Mouse (Mus musculus): ENCODE results near the gene Vangl1.
"Not testable (repeated sequence)": the region's sequence is repeated elsewhere in the genome, so short reads cannot be mapped to it uniquely, and the experiment has no call there.

The Vangl1 gene

GRCm38 (mm10) chr3:102203781-102204721, at the start of gene Vangl1:
Vangl1 (minus strand) TSS chr3:102204693.
- DNase-seq, result peak; percentile 54

- DNase-seq, result no peak
Observed at GRCm38 (mm10) chr3:102253554-102253953, 49.1 kb upstream of the Vangl1 start.

GRCm38 (mm10) chr3:102252927-102253326, 48.4 kb upstream of the Vangl1 start:
- DNase-seq, result no peak

- DNase-seq, result no peak
Observed at GRCm38 (mm10) chr3:102250873-102251272, 46.4 kb upstream of the Vangl1 start.

GRCm38 (mm10) chr3:102249401-102249991, 45.0 kb upstream of the Vangl1 start:
- DNase-seq, result peak; percentile 64

- no peak for DNase-seq
Observed at GRCm38 (mm10) chr3:102244601-102245000, 40.1 kb upstream of the Vangl1 start.

GRCm38 (mm10) chr3:102242854-102243253, 38.4 kb upstream of the Vangl1 start:
- DNase-seq, result peak; percentile 11

GRCm38 (mm10) chr3:102231418-102232134, 27.1 kb upstream of the Vangl1 start:
- no peak for DNase-seq

- DNase-seq, result no peak
Observed at GRCm38 (mm10) chr3:102222756-102223155, 18.3 kb upstream of the Vangl1 start.

- no peak for DNase-seq
Observed at GRCm38 (mm10) chr3:102218301-102218700, 13.8 kb upstream of the Vangl1 start.

- no peak for DNase-seq
Observed at GRCm38 (mm10) chr3:102214736-102215135, 10.2 kb upstream of the Vangl1 start.

GRCm38 (mm10) chr3:102214299-102214698, 9.8 kb upstream of the Vangl1 start:
- no peak for DNase-seq

GRCm38 (mm10) chr3:102212896-102213295, 8.4 kb upstream of the Vangl1 start:
- no peak for DNase-seq

- no peak for DNase-seq
Observed at GRCm38 (mm10) chr3:102212336-102212735, 7.8 kb upstream of the Vangl1 start.

- no peak for DNase-seq
Observed at GRCm38 (mm10) chr3:102211340-102211739, 6.8 kb upstream of the Vangl1 start.

GRCm38 (mm10) chr3:102210775-102211174, 6.3 kb upstream of the Vangl1 start:
- DNase-seq, result no peak

- DNase-seq, result no peak
Observed at GRCm38 (mm10) chr3:102208861-102209260, 4.4 kb upstream of the Vangl1 start.

GRCm38 (mm10) chr3:102205458-102205830, 951 bp upstream of the Vangl1 start:
- no peak for DNase-seq

- DNase-seq, result not testable (repeated sequence)
Observed at GRCm38 (mm10) chr3:102204734-102205457, 403 bp upstream of the Vangl1 start.

- DNase-seq, result no peak
Observed at GRCm38 (mm10) chr3:102203131-102203530, 1.4 kb downstream of the Vangl1 start.

GRCm38 (mm10) chr3:102199991-102200390, 4.5 kb downstream of the Vangl1 start:
- DNase-seq, result no peak

GRCm38 (mm10) chr3:102199226-102199625, 5.3 kb downstream of the Vangl1 start:
- no peak for DNase-seq

- DNase-seq, result no peak
Observed at GRCm38 (mm10) chr3:102198446-102198845, 6.0 kb downstream of the Vangl1 start.
